ENCODE assay signal across 7 mouse cellular contexts in the genomic region with DNA sequence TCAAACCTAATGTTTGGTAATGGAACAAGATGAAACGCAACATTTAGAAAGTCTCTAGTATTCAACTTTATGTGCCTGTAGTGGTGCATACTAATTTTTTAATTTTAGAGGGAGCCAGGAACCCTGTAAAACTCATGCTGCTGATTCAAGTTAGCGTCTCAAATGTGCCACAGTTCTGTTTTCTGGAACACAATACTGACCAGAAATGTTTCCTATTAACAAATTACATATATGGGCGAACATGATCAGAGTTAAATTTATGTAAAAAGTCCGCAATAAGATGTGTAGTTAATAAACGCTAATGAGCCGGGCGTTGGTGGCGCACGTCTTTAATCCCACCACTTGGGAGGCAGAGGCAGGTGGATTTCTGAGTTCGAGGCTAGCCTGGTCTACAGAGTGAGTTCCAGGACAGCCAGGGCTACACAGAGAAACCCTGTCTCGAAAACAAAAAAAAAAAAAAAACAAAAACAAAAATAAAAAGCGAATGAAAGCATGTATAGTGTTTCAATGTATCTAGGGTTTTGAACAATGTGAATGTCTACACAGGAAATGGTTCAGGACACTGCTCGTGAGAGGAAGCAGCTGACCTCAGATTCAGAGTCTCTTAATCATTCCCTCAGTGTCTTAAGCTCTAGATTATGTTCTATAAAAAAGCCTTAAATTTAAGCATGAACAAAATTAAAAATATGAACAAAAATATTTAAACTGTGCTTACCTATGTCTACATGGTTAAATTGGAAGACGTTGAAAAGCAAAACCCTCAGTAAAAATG. TPM values are rescaled to one million over a fixed set of nuclear protein-coding genes. Genes with fewer than 3 reads are reported as not detected.
A peak's percentile ranks its signal among the peaks of the same experiment; 100 is the strongest.
DNase-seq lines count a peak whose midpoint lies in the region; ATAC-seq and TF ChIP-seq lines count a peak whose summit lies in the region.

No protein-coding gene starts in this region.

- no peaks in the 10 kb centered on the region for H3K27me3 ChIP-seq in neural tube, embryonic 11.5 days (ENCODE audit: control insufficient read depth, insufficient read depth, low read length)
- H3K27me3 ChIP-seq in forebrain, embryonic 14.5 days (replicated peaks; ENCODE audit: control insufficient read depth, insufficient read depth, low read length): no peaks in the 10 kb centered on the region
- H3K27me3 ChIP-seq in limb, embryonic 15.5 days: no peaks in the 10 kb centered on the region
- no peaks in the 10 kb centered on the region for H3K27me3 ChIP-seq in stomach, postnatal 0 days (ENCODE audit: control insufficient read depth, insufficient read depth, low read length)

- peak overlapping the region; percentile 99 for H3K27ac ChIP-seq in neural tube, embryonic 11.5 days (ENCODE audit: low read depth, low read length)
- H3K27ac ChIP-seq in forebrain, embryonic 14.5 days (ENCODE audit: low read depth, low read length): peak overlapping the region; percentile 100
- H3K27ac ChIP-seq in limb, embryonic 15.5 days: peak overlapping the region; percentile 99
- H3K27ac ChIP-seq in stomach, postnatal 0 days (replicated peaks): peak overlapping the region; percentile 99

- no peak for ATAC-seq in neural tube, embryonic 11.5 days (ENCODE audit: insufficient read depth, low FRiP score, low TSS enrichment)
- ATAC-seq in forebrain, embryonic 14.5 days: no peak
- no peak for ATAC-seq in limb, embryonic 15.5 days (ENCODE audit: insufficient number of reproducible peaks, low FRiP score, low TSS enrichment, low read depth)
- no peak for ATAC-seq in stomach, postnatal 0 days (ENCODE audit: low FRiP score, low TSS enrichment)

- H3K36me3 ChIP-seq in neural tube, embryonic 11.5 days (ENCODE audit: control insufficient read depth, insufficient read depth, low read length): no peaks in the 10 kb centered on the region
- H3K36me3 ChIP-seq in forebrain, embryonic 14.5 days (ENCODE audit: control insufficient read depth, insufficient read depth, low read length): no peaks in the 10 kb centered on the region
- no peaks in the 10 kb centered on the region for H3K36me3 ChIP-seq in limb, embryonic 15.5 days
- no peaks in the 10 kb centered on the region for H3K36me3 ChIP-seq in stomach, postnatal 0 days (ENCODE audit: control insufficient read depth, insufficient read depth, low read length)

- peaks cover 8% of the 10 kb centered on the region; the same call in 1 of the 2 replicates for H3K4me1 ChIP-seq in neural tube, embryonic 11.5 days (ENCODE audit: control insufficient read depth, insufficient read depth, low read length)
- peaks cover 14% of the 10 kb centered on the region; the same call in 1 of the 2 replicates for H3K4me1 ChIP-seq in forebrain, embryonic 14.5 days (ENCODE audit: control insufficient read depth, insufficient read depth, low read length)
- H3K4me1 ChIP-seq in limb, embryonic 15.5 days: peaks cover 18% of the 10 kb centered on the region
- H3K4me1 ChIP-seq in stomach, postnatal 0 days (replicated peaks; ENCODE audit: control insufficient read depth, insufficient read depth): no peaks in the 10 kb centered on the region

- peak overlapping the region; percentile 99 for H3K9ac ChIP-seq in neural tube, embryonic 11.5 days (ENCODE audit: low read length)
- H3K9ac ChIP-seq in forebrain, embryonic 14.5 days (ENCODE audit: low read length): peak overlapping the region; percentile 99
- 0 out of 2 replicates have a peak overlapping the region, but pooled peaks have one; percentile 95 for H3K9ac ChIP-seq in limb, embryonic 15.5 days
- peak overlapping the region; percentile 98 for H3K9ac ChIP-seq in stomach, postnatal 0 days (ENCODE audit: low read length)

- no peaks in the 10 kb centered on the region for H3K9me3 ChIP-seq in neural tube, embryonic 11.5 days (ENCODE audit: control insufficient read depth, low read length)
- H3K9me3 ChIP-seq in forebrain, embryonic 14.5 days (replicated peaks; ENCODE audit: control insufficient read depth, low read length): no peaks in the 10 kb centered on the region
- H3K9me3 ChIP-seq in limb, embryonic 15.5 days: no peaks in the 10 kb centered on the region
- H3K9me3 ChIP-seq in stomach, postnatal 0 days (ENCODE audit: control insufficient read depth, low read length): no peaks in the 10 kb centered on the region

- H3K4me2 ChIP-seq in neural tube, embryonic 11.5 days (ENCODE audit: low read depth): peak overlapping the region; percentile 64
- peak overlapping the region; percentile 75 for H3K4me2 ChIP-seq in forebrain, embryonic 14.5 days (ENCODE audit: low read length)
- peak overlapping the region; percentile 56 for H3K4me2 ChIP-seq in limb, embryonic 15.5 days
- H3K4me2 ChIP-seq in stomach, postnatal 0 days (replicated peaks; ENCODE audit: low read depth): peak overlapping the region; percentile 82

- no peak for TF ChIP-seq EP300 in stomach, postnatal 0 days (optimal IDR thresholded peaks at IDR 0.05)

- WGBS in neural tube, embryonic 11.5 days: 87% methylated on average over 14 of the region's 14 CpGs
- WGBS in forebrain, embryonic 14.5 days: 88% methylated on average over 14 of the region's 14 CpGs
- WGBS in limb, embryonic 15.5 days: 72% methylated on average over 14 of the region's 14 CpGs
- WGBS in stomach, postnatal 0 days: 75% methylated on average over 14 of the region's 14 CpGs

- no peak for DNase-seq in neural tube, embryonic 11.5 days (ENCODE audit: low spot score)
- DNase-seq in neural tube, embryonic 10.5 days (ENCODE audit: extremely low spot score, low spot score): no peak
- DNase-seq in forebrain, embryonic 14.5 days (ENCODE audit: low spot score): no peak
- DNase-seq in stomach, postnatal 0 days (ENCODE audit: low spot score): no peak
- DNase-seq in gastrocnemius, postnatal 25 days: no peak
- no peak for DNase-seq in spleen, postnatal 10 days (ENCODE audit: low spot score in 2 of 2)

- peak overlapping the region; percentile 92 for H3K4me3 ChIP-seq in neural tube, embryonic 11.5 days (ENCODE audit: low read depth, low read length)
- peak overlapping the region; percentile 98 for H3K4me3 ChIP-seq in forebrain, embryonic 14.5 days (ENCODE audit: low read depth, low read length)
- peak overlapping the region; percentile 92 for H3K4me3 ChIP-seq in limb, embryonic 15.5 days
- peak overlapping the region; percentile 99 for H3K4me3 ChIP-seq in stomach, postnatal 0 days (ENCODE audit: low read depth, low read length)

- TF ChIP-seq CTCF in stomach, postnatal 0 days (IDR thresholded peaks at IDR 0.05; ENCODE audit: low read depth): 0 out of 2 replicates have a peak, but pooled peaks have one; percentile 3

RNA-seq across cellular contexts. Expression of a gene that starts 8.6 kb away (rescaled TPM):
- polyA plus RNA-seq in neural tube, embryonic 11.5 days (2014; fragmentation: Nextera tagmentation; extraction: Ambion mirVana): 286 and 314 TPM in 2 replicates
- 157 and 165 TPM in 2 replicates for polyA plus RNA-seq in forebrain, embryonic 14.5 days (2014; fragmentation: Nextera tagmentation; extraction: Ambion mirVana)
- 162 and 201 TPM in 2 replicates for polyA plus RNA-seq in limb, embryonic 15.5 days (2015; fragmentation: Nextera tagmentation; extraction: Ambion mirVana)
- polyA plus RNA-seq in stomach, postnatal 0 days (2015; fragmentation: Nextera tagmentation; extraction: Ambion mirVana): 57.1 and 59.6 TPM in 2 replicates
- total RNA-seq in gastrocnemius, postnatal 25 days (2021): 10 to 100 TPM; 43.5 to 46.7 TPM

RNA-seq across cellular contexts. Expression of a gene that starts 48.7 kb away (rescaled TPM):
- polyA plus RNA-seq in neural tube, embryonic 11.5 days (2014; fragmentation: Nextera tagmentation; extraction: Ambion mirVana): 434 and 443 TPM in 2 replicates
- 489 and 493 TPM in 2 replicates for polyA plus RNA-seq in forebrain, embryonic 14.5 days (2014; fragmentation: Nextera tagmentation; extraction: Ambion mirVana)
- 396 and 431 TPM in 2 replicates for polyA plus RNA-seq in limb, embryonic 15.5 days (2015; fragmentation: Nextera tagmentation; extraction: Ambion mirVana)
- 523 and 539 TPM in 2 replicates for polyA plus RNA-seq in stomach, postnatal 0 days (2015; fragmentation: Nextera tagmentation; extraction: Ambion mirVana)
- total RNA-seq in gastrocnemius, postnatal 25 days (2021): 1,000 to 10,000 TPM; 1,149 to 1,195 TPM
